Mouse (Mus musculus) testis, adult 2 months (tissue): ENCODE measurements around the gene Pgrmc1.

Experiments
- CTCF ChIP-seq: fragments of 200-500 bp; IDR thresholded peaks from 2 replicates; pipeline ENCODE4 v1.5.1; 2012; ENCODE audit warnings: low read depth, mild to moderate bottlenecking, inconsistent platforms, low read length, moderate library complexity; ENCODE audit not compliant: control insufficient read depth, insufficient read depth, insufficient replicate concordance
- POLR2A ChIP-seq: fragments of 200-500 bp; IDR thresholded peaks from 2 replicates; pipeline ENCODE4 v1.6.1; 2012; ENCODE audit warnings: low read depth, mild to moderate bottlenecking, inconsistent platforms, low read length, moderate library complexity; ENCODE audit not compliant: control insufficient read depth

DNA sequence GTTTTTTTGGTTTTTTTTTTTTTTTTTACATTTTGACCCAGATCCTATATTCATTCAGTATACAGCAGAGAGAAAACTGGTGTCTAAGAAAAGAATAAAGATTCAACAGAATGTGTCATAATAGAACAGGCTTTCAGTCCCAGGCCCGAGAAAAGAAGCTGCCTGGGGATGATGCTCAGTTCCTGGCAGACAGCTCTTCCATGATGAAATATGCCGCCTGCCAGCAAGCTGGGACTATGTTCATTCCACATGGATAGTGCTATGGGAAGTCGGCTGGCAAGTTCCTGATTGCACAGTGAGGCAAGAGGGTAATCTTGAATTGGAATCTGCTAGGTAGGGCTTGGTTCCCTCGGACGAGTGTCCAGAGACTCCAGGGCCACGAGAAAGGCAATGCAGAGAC is 42.0 kb downstream of the Pgrmc1 start:
- TF ChIP-seq POLR2A (no peak), CTCF (no peak)
